Mouse (Mus musculus): Measurements from ENCODE around the gene Slc16a11.
A peak's percentile ranks its signal among the peaks of the same experiment; 100 is the strongest.

The Slc16a11 gene

GRCm38 (mm10) chr11:70251853-70252252, 39.3 kb downstream of the Slc16a11 start:
- DNase-seq (ENCODE audit: low spot score): no peak

DNA sequence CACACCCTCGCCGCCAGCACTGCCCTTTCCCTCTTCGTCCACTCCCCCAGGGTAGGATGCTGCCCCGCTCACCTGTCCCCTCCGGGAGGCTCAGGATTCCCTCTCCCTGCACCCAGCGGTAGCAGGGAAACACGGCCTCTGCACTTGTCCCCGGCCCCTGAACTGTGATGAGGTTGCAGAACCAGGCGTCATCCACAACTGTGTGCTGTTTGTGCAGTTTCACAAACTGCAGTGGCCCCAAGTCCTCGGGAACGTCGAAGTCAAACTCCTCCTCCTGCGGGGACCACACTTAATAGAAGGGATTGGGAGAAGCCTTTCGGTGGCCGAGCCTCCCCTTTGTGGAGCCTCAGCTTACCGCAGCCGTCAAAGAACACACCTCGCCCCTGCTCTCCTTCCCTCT, 41.8 kb downstream of the Slc16a11 start:
- DNase-seq (ENCODE audit: low spot score): no peak

DNA sequence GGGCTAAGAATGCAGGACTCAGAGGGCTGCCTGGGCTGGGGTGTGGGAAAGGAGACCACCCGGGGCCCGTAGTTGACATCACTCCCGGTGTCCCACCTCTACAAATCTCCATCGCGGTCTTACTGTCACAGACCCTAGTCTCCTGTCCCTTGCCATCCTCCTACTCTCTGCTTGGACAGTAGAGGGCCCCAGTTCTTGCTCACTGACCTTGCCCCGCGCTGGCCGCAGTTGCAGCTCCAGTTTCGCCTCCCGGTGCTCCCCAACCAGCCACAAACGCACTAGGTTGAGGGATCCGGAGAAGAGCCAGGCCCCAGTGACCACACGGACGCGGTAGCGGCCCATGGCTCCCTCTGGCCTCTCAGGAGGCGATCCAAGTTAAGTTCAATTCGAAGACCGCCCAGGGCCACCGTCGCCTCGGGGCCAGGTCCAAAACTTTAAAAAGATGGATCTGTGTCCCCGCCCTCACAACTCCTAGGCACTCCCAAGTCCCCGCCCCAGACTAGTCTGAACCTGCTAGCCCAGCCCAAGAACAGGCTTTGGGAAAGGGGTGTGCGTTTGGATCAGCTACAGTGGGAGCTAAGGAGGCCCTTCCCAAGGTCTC, 42.5 kb downstream of the Slc16a11 start, which contains the start of gene Alox12:
Gene Alox12, minus strand, starts transcription at position 423 of the 601 bp plus-strand sequence.
- DNase-seq (ENCODE audit: low spot score): peak; percentile 61

GRCm38 (mm10) chr11:70259035-70259434, 46.5 kb downstream of the Slc16a11 start:
- no peak for DNase-seq (ENCODE audit: low spot score)

GRCm38 (mm10) chr11:70265252-70265651, 52.7 kb downstream of the Slc16a11 start:
- DNase-seq (ENCODE audit: low spot score): no peak

GRCm38 (mm10) chr11:70265819-70266218, 53.3 kb downstream of the Slc16a11 start:
- no peak for DNase-seq (ENCODE audit: low spot score)

Measured in testis, postnatal 10 days (tissue).